Mouse (Mus musculus) embryonic facial prominence, embryonic 13.5 days (tissue): ENCODE results near the gene Map3k1. TPM values are rescaled to one million over a fixed set of nuclear protein-coding genes. Genes with fewer than 3 reads are reported as not detected.

ENCODE experiments used
- ATAC-seq: fragments of 200-750 bp; cut with Nextera tagmentation; 2 replicates; pipeline ENCODE4 v1.8.0; 2017; ENCODE audit warnings: low read depth; ENCODE audit not compliant: insufficient number of reproducible peaks, insufficient read depth, low FRiP score, low TSS enrichment
- H3K27ac ChIP-seq: fragments of 300-500 bp; sonication (generic); 2 replicates; pipeline ENCODE4 v1.5.1; 2015; ENCODE audit warnings: moderate library complexity, mild to moderate bottlenecking, inconsistent platforms
- H3K27me3 ChIP-seq: fragments of 300-500 bp; sonication (generic); 2 replicates; pipeline ENCODE4 v1.6.1; 2015; ENCODE audit warnings: mild to moderate bottlenecking, inconsistent platforms
- H3K36me3 ChIP-seq: fragments of 300-500 bp; sonication (generic); 2 replicates; pipeline ENCODE4 v1.6.1; 2015; ENCODE audit warnings: mild to moderate bottlenecking, inconsistent platforms
- H3K4me1 ChIP-seq: fragments of 300-500 bp; sonication (generic); 2 replicates; pipeline ENCODE4 v1.6.1; 2015; ENCODE audit warnings: inconsistent platforms
- H3K4me2 ChIP-seq: fragments of 300-500 bp; sonication (generic); 2 replicates; pipeline ENCODE4 v1.6.1; 2015; ENCODE audit warnings: moderate library complexity, mild to moderate bottlenecking, inconsistent platforms
- H3K4me3 ChIP-seq: fragments of 300-500 bp; sonication (generic); 2 replicates; pipeline ENCODE4 v1.5.1; 2015; ENCODE audit warnings: mild to moderate bottlenecking, inconsistent platforms
- H3K9ac ChIP-seq: fragments of 300-500 bp; sonication (generic); 2 replicates; pipeline ENCODE4 v1.6.1; 2015; ENCODE audit warnings: mild to moderate bottlenecking, inconsistent platforms
- H3K9me3 ChIP-seq: fragments of 300-500 bp; sonication (generic); 2 replicates; pipeline ENCODE4 v1.6.1; 2016; ENCODE audit warnings: inconsistent platforms
- WGBS: fragments of 180-500 bp; shearing (Covaris S2); methylation state at CpG from one replicate; pipeline ENCODE4 v1.1.7; 2015; ENCODE audit warnings: mixed read lengths; 5-methylcytosine and 5-hydroxymethylcytosine counted together
- polyA plus RNA-seq: library from polyadenylated mRNA; unstranded; fragments of >200 nt; fragmentation: Nextera tagmentation; extraction: Ambion mirVana; gene quantifications from 2 replicates; pipeline ENCODE4 v1.2.1, GENCODE M21; 2015

The Map3k1 gene
- 16.1 and 20.5 TPM in 2 replicates for polyA plus RNA-seq

DNA sequence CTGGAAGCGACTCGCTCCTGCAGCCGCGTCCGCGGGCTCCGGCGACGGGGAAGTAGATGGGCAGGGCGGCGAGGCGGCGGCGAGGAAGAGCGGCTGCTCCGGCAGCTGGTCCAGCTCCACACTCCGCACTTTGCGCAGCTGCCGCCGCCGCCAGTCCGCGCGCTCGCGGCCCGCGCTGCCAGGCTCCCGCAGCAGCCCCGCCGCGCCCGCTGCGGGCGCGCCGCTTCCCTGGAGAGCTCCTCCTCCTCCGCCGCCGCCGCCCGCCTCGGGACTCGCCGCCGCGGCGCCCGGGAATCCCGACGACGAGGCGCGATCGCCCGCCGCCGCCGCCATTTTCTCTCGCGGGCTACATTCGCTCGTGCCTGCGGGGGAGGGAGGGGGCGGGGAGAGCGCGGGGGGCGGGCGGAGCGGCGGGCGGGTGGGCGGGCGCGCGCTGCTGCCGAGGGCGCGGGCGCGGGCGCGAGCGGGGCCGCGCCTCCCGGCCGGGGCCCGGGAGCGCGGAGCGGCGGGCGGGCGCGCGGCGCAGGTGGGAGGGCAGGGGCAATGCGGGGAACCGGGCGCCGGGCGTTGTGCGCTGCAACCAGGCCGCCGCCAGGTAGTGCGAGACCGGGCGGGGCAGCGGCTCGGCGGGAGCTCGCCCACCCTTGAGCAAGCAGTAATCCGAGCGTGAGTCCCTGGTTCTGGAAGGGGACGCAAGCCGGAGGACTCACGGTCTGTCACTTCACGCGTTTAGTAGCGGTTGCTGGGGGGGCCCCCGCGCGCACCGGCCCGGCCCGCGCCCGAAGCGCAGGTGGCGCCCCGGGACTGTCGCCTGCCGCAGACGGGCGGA is at the start of gene Map3k1:
TSS of gene Map3k1 (minus strand) at position 357 of the 829 bp plus-strand sequence.
- H3K4me2 ChIP-seq, result peak within 1 kb of the TSS; percentile 90
- H3K9ac ChIP-seq, result peak within 1 kb of the TSS; percentile 92
- H3K9me3 ChIP-seq, result no peaks in the 10 kb centered on the region
- H3K4me1 ChIP-seq, result peaks cover 33% of the 10 kb centered on the region
- peak within 1 kb of the TSS; percentile 96 for H3K27ac ChIP-seq
- ATAC-seq, result peak; percentile 72
- H3K36me3 ChIP-seq, result no peaks in the 10 kb centered on the region
- WGBS, result under 1% methylated on average over 71 of the region's 136 CpGs
- H3K27me3 ChIP-seq, result peaks cover 5% of the 10 kb centered on the region
- peak within 1 kb of the TSS; percentile 93 for H3K4me3 ChIP-seq

DNA sequence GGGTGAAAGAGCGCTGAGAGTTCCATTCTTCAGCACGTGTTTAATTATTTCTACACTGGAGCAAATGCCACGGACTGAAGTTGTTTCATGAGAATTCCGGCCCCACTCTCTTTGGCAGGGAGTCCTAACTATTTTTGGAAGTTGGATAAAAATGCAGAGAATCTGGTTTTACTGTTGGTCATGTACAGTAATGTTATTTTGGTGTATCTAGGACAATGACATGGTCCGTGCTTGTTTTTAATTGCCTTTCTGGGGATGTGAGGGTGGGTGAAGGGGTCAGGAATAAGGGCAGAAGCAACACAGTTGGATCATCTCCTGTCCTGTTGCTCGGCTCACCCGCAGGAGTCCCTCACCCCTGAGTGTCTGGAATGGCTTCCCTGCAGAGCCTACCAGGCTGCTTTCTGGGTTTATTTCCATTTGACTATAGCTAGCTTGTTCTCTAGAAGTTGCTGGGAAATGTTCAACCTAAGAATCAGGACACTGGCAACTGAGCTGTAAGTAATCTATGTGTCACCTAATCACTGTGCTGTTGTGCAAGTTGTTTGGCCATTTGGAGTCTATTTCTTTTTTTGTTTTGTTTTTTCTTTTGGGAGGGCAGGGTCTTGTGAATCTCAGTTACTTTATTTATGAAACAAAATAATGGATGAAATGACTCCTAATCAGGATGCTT is 48.1 kb upstream of the Map3k1 start:
- H3K27me3 ChIP-seq, result no peaks in the 10 kb centered on the region
- no peak overlapping the region for H3K9ac ChIP-seq
- H3K4me3 ChIP-seq, result no peak overlapping the region
- H3K27ac ChIP-seq, result no peak overlapping the region
- WGBS, result 70% methylated on average over 7 of the region's 7 CpGs
- H3K4me2 ChIP-seq, result no peak overlapping the region
- no peak for ATAC-seq
- H3K9me3 ChIP-seq, result no peaks in the 10 kb centered on the region; the same call in 1 of the 2 replicates
- H3K4me1 ChIP-seq, result 0 out of 2 replicates have a peak, but pooled peaks cover 2% of the 10 kb centered on the region
- H3K36me3 ChIP-seq, result no peaks in the 10 kb centered on the region

DNA sequence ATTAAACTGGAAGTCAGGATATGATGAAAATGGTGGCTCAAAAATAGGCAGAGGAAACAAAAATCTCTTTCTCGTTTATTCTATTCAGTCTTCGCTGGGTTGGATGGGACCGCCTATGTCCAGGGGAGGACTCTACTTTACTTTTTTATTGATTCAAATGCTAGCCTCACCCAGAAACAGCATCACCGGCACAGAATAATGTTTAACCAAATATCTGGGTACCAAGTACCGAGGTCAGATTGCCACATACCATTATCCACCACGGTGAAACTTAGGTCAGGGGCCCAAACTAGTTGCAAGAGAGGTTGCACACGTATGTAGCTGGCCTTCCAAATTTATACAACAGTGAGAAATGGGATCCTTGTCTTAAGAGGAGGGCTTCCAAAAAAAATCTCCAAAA is 47.4 kb upstream of the Map3k1 start:
- no peak overlapping the region for H3K4me2 ChIP-seq
- H3K4me1 ChIP-seq, result 0 out of 2 replicates have a peak, but pooled peaks cover 2% of the 10 kb centered on the region
- no peak for ATAC-seq
- H3K9ac ChIP-seq, result no peak overlapping the region
- no peaks in the 10 kb centered on the region for H3K27me3 ChIP-seq
- H3K27ac ChIP-seq, result no peak overlapping the region
- no peak overlapping the region for H3K4me3 ChIP-seq
- WGBS, result 89% methylated on average over 7 of the region's 7 CpGs
- H3K36me3 ChIP-seq, result no peaks in the 10 kb centered on the region
- H3K9me3 ChIP-seq, result no peaks in the 10 kb centered on the region; the same call in 1 of the 2 replicates

DNA sequence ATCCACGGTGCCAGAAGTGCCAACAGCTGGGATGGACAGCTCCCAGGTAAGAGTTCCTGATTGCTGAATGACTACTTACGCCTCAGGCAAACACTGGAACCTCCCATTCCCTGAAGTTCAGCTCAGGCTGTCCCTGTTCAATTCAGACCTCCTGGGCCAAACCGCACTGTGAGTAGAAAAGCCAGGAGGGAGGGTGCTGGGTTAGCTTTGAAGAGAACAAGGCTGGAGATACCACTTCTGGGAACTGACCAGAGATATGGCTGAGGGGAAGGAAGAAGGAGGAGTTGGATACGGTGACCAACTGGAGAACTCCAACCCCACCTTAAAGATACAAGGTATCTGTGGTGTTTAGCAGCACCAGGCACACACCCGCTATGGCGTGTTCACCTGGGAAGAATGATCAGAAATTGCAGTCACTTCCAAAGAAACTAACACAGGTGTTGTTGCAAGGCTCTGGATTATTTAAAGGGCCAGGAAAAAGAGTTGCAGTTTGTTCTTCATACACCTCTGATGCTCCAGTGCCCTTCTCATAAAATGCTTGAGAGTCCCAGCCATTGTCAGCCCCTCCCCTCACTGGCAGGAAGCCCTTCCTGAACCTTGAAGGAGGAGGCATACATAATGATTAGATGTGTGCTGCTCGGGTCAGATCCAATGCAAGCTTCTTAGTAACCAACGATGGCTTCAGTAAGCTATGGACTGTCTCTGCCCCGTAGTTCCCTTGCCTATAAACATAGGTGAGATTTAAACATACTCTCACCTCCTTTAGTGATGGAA is 43.8 kb upstream of the Map3k1 start:
- Histone ChIP-seq H3K4me3 (no peak overlapping the region), H3K9me3 (no peaks in the 10 kb centered on the region), H3K27me3 (no peaks in the 10 kb centered on the region), H3K4me1 (0 out of 2 replicates have a peak, but pooled peaks cover 2% of the 10 kb centered on the region), H3K36me3 (no peaks in the 10 kb centered on the region), H3K27ac (no peak overlapping the region), H3K9ac (no peak overlapping the region), H3K4me2 (no peak overlapping the region)
- no peak for ATAC-seq
- WGBS, result 85% methylated on average over 9 of the region's 9 CpGs

DNA sequence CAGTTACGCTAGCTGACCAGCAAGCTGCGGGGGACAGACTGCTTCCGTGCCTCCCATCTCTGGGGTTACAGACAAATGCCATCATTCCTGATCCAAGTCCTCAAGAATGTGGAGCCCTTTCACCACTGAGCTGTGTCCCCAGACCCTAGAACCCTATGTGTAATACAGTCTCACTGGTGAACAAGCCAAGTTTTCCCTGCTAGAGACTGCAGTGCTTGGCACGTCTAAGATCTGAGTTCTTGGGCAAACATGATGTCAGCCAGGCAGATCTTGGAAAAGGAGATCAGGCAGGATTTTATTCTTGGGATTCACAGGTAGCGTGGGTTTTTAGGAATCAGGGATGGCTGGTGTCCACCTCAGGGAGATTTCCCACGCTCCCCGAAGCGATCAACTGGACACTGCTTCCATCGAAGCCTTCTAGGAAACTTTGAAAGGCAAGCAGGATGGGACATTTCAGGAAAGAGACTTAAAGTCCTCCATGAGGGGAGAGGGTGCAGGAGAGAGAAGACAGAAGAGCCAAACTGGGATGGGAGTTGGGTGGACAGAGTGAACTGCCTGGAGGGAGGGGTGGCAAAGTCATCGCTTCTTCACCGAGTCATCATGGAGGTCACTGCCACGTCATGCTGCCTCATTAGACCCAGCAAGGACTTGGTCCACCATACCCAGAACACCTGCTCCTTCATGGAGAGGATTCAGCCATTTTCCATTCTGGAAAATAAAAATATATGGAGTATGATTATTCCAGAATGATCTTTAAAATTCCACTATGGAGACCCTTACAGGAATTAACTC is 41.4 kb upstream of the Map3k1 start:
- H3K4me3 ChIP-seq, result no peak overlapping the region
- ATAC-seq, result no peak
- no peak overlapping the region for H3K9ac ChIP-seq
- no peaks in the 10 kb centered on the region for H3K27me3 ChIP-seq
- H3K27ac ChIP-seq, result no peak overlapping the region
- H3K9me3 ChIP-seq, result no peaks in the 10 kb centered on the region
- no peaks in the 10 kb centered on the region for H3K36me3 ChIP-seq
- peaks cover 9% of the 10 kb centered on the region for H3K4me1 ChIP-seq
- WGBS, result 92% methylated on average over 12 of the region's 12 CpGs
- H3K4me2 ChIP-seq, result no peak overlapping the region

DNA sequence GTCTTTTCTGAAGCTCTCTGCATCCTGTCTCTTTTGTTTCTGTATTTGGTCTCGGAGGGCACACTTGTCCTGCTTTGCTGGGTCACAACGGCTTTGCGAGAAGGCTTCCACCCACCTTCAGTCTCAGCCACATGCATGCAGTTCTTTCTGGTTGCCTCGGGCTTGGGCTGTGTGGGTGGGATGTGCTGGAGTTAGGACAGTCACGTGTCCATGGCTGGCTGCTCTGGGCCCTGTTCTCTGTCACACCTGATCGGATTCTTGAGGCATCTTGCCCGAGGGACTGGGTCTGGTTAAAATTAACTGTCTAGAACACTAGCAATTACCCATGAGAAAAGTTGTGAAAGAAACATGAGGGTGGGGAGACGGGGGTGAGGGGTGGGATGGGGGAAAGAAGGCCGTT is 36.7 kb upstream of the Map3k1 start:
- ATAC-seq, result no peak
- H3K4me1 ChIP-seq, result peaks cover 10% of the 10 kb centered on the region
- 19% methylated on average over 9 of the region's 9 CpGs for WGBS
- H3K27me3 ChIP-seq, result no peaks in the 10 kb centered on the region
- H3K9ac ChIP-seq, result no peak overlapping the region
- H3K4me2 ChIP-seq, result no peak overlapping the region
- H3K4me3 ChIP-seq, result no peak overlapping the region
- H3K36me3 ChIP-seq, result no peaks in the 10 kb centered on the region
- H3K9me3 ChIP-seq, result no peaks in the 10 kb centered on the region
- H3K27ac ChIP-seq, result no peak overlapping the region

DNA sequence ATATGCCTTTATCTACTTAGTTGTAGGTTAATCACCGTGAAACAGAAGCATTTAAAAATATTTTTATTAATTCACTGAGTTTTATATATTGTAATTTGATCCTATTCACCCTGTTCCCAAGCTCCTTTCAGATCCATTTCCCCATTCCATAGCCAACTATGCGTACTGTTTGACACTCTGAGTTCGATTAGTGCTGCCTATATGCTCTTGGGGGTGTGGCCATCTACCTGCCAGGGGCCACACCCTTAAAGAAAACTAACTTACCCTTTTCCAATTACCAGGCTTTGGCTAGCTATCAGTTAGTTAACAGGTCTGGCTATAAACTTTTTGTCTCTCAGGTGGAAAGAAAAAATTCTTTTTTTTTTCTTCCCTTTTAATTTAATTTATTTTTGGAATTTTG is 35.5 kb upstream of the Map3k1 start:
- Histone ChIP-seq H3K4me3 (no peak overlapping the region), H3K4me1 (peaks cover 10% of the 10 kb centered on the region), H3K27me3 (no peaks in the 10 kb centered on the region), H3K27ac (no peak overlapping the region), H3K9me3 (no peaks in the 10 kb centered on the region), H3K36me3 (no peaks in the 10 kb centered on the region), H3K9ac (no peak overlapping the region), H3K4me2 (no peak overlapping the region)
- 88% methylated on average over 3 of the region's 3 CpGs for WGBS
- no peak for ATAC-seq

DNA sequence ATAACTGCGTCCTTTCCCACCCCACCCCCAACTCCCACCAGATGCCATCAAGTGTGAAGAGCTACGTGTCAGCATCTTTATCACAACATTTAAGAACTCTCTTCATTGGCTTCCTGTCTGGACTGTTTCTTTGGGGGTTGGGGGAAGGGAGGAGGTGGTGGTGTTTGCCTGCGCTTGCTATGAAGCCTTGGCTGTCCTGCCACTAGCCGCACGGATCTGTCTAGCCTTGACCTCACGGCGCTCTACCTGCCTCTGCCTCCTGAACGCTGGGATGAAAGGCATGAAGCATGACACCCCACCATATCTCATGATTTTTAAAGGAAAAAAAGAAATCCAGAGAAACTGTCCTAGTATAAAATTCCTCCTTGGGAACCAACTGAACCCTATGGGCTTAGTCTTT is 27.0 kb upstream of the Map3k1 start:
- Histone ChIP-seq H3K9ac (no peak overlapping the region), H3K9me3 (no peaks in the 10 kb centered on the region), H3K4me2 (no peak overlapping the region), H3K27ac (no peak overlapping the region), H3K27me3 (no peaks in the 10 kb centered on the region), H3K4me3 (no peak overlapping the region), H3K36me3 (no peaks in the 10 kb centered on the region), H3K4me1 (peaks cover 7% of the 10 kb centered on the region; the same call in 1 of the 2 replicates)
- ATAC-seq, result no peak
- 79% methylated on average over 8 of the region's 8 CpGs for WGBS

DNA sequence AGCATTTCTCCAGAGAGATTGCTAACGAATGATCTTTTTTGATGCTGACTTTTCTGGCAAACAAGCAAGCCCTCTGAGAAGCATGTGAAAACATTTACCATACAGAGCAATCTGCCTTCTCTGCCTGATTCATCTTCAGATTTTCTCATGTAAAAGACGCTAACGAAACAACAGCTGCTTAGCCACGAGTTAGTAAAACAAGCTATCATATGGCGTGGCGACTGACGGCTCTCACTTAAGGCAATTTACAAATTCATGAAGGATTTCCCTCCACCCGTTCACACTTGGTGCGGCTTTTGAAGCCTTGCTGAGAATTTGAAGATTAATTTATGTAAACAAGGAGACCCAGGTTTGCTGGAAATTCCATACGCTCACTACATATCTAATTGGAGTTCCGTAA is 25.8 kb upstream of the Map3k1 start:
- H3K4me1 ChIP-seq, result peaks cover 7% of the 10 kb centered on the region; the same call in 1 of the 2 replicates
- H3K9ac ChIP-seq, result no peak overlapping the region
- no peaks in the 10 kb centered on the region for H3K27me3 ChIP-seq
- no peaks in the 10 kb centered on the region for H3K9me3 ChIP-seq
- no peak overlapping the region for H3K4me2 ChIP-seq
- WGBS, result 57% methylated on average over 11 of the region's 11 CpGs
- H3K4me3 ChIP-seq, result no peak overlapping the region
- ATAC-seq, result no peak
- H3K36me3 ChIP-seq, result no peaks in the 10 kb centered on the region
- no peak overlapping the region for H3K27ac ChIP-seq

DNA sequence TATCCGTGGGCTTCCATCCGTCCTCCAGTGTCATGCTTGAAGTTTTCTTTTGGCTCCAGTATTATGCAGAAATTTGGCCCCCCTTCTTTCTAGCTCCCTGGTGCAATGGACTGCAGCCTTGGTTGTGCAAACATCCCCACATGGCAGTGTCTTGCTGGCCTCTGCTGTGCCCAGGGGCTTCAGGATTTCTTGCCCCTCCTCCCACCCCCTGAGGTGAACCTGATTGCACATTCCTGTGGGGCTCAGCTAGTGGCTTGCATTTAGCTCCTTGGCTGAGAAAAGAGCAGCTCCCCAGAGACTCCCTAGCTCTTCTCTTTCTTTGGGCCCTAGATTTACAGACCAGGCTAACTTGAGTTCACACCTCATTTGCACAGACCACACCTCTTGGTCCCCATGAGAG is 20.7 kb upstream of the Map3k1 start:
- Histone ChIP-seq H3K36me3 (no peaks in the 10 kb centered on the region), H3K27ac (no peak overlapping the region), H3K4me3 (no peak overlapping the region), H3K27me3 (no peaks in the 10 kb centered on the region), H3K4me1 (peaks cover 9% of the 10 kb centered on the region; the same call in 1 of the 2 replicates), H3K9ac (no peak overlapping the region), H3K4me2 (no peak overlapping the region), H3K9me3 (no peaks in the 10 kb centered on the region)
- ATAC-seq, result no peak
- 29% methylated on average over 2 of the region's 2 CpGs for WGBS

DNA sequence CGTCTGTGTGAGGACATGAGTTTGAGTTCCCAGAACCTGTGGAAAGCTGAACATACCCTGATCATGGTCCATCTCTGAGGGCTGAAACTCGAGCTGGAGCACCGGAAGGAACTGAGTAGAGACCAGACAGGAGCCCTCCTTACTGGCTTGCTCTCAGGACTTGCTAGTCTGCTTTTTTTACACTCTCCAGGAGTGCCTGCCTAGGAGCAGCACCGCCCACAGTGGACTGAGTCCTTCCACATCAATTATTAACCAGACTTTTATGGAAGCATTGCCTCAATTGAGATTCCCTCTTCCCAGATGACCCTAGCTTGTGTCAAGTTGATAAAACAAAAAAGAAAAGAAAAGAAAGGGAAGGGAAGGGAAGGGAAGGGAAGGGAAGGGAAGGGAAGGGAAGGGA is 18.7 kb upstream of the Map3k1 start:
- H3K36me3 ChIP-seq, result no peaks in the 10 kb centered on the region
- no peak for ATAC-seq
- no peak overlapping the region for H3K27ac ChIP-seq
- no peak overlapping the region for H3K4me2 ChIP-seq
- H3K9me3 ChIP-seq, result no peaks in the 10 kb centered on the region
- 78% methylated on average over 4 of the region's 4 CpGs for WGBS
- H3K4me1 ChIP-seq, result peaks cover 4% of the 10 kb centered on the region; the same call in 1 of the 2 replicates
- H3K27me3 ChIP-seq, result no peaks in the 10 kb centered on the region
- no peak overlapping the region for H3K9ac ChIP-seq
- H3K4me3 ChIP-seq, result no peak overlapping the region
